Mouse (Mus musculus) cerebellum, postnatal 10 days (tissue): ENCODE results near the gene Fabp3.

Experiments
- DNase-seq, 2 experiments: peaks; one replicate each; pipeline ENCODE4 v3.0.0; 2021; ENCODE audit warnings: mixed read lengths in 2 of 2

Gene Fabp3

GRCm38 (mm10) chr4:130335867-130336266 lies 27.5 kb downstream of the Fabp3 start:
- DNase-seq = no peak

- peak; percentile 78 to 82 for DNase-seq
These were observed 33.3 kb downstream of the Fabp3 start for GRCm38 (mm10) chr4:130341691-130342090.

GRCm38 (mm10) chr4:130349666-130350065 lies 41.3 kb downstream of the Fabp3 start:
- DNase-seq = no peak

GRCm38 (mm10) chr4:130350690-130351422 lies 42.5 kb downstream of the Fabp3 start:
- no peak for DNase-seq

GRCm38 (mm10) chr4:130352588-130352987 lies 44.2 kb downstream of the Fabp3 start:
- no peak for DNase-seq

- DNase-seq = no peak
These were observed 49.6 kb downstream of the Fabp3 start for GRCm38 (mm10) chr4:130357946-130358345.

- DNase-seq = peak; percentile 100
These were observed 51.3 kb downstream of the Fabp3 start, which contains the start of the genes Zcchc17 and Snrnp40 for GRCm38 (mm10) chr4:130359486-130360237. Gene Zcchc17, minus strand, starts transcription at chr4:130359943. Gene Snrnp40, plus strand, starts transcription at chr4:130360132.

GRCm38 (mm10) chr4:130360238-130360590 lies 51.8 kb downstream of the Fabp3 start:
- no peak for DNase-seq
